Mouse (Mus musculus): Measurements from ENCODE around the gene Jmjd1c.

GRCm38 (mm10) chr10:67145623-67146022, 49.7 kb downstream of the Jmjd1c start:
- TF ChIP-seq POLR2A (IDR thresholded peaks at IDR 0.05; ENCODE audit: extremely low read depth, insufficient read depth, low read length) (no peak), CTCF (IDR thresholded peaks at IDR 0.05; ENCODE audit: low read depth, low read length) (no peak)
